Mouse (Mus musculus) forebrain, embryonic 14.5 days (tissue): ENCODE measurements around the gene Dnajc11. TPM values are rescaled to one million over a fixed set of nuclear protein-coding genes. Genes with fewer than 3 reads are reported as not detected.
A peak's percentile ranks its signal among the peaks of the same experiment; 100 is the strongest.

Source experiments
- ATAC-seq: fragments of 200-750 bp; cut with Nextera tagmentation; 2 replicates; pipeline ENCODE4 v1.8.0; 2017; ENCODE audit warnings: mild to moderate bottlenecking, moderate library complexity
- DNase-seq: peaks from one replicate; pipeline ENCODE4 v3.0.0-alpha.2; 2015; ENCODE audit warnings: low spot score
- H3K27ac ChIP-seq: fragments of 300-500 bp; sonication (generic); 2 replicates; pipeline ENCODE4 v1.5.1; 2014; ENCODE audit warnings: low read depth, mild to moderate bottlenecking, control low read depth, low read length, moderate library complexity
- H3K27me3 ChIP-seq: fragments of 300-500 bp; sonication (generic); replicated peaks from 2 replicates; pipeline ENCODE4 v1.6.1; 2014; ENCODE audit warnings: low read length, control low read depth, mixed read lengths; ENCODE audit not compliant: control insufficient read depth, insufficient read depth
- H3K36me3 ChIP-seq: fragments of 300-500 bp; sonication (generic); 2 replicates; pipeline ENCODE4 v1.6.1; 2014; ENCODE audit warnings: low read length, control low read depth; ENCODE audit not compliant: control insufficient read depth, insufficient read depth
- H3K4me1 ChIP-seq: fragments of 300-500 bp; sonication (generic); 2 replicates; pipeline ENCODE4 v1.6.1; 2014; ENCODE audit warnings: antibody characterized with exemption, low read length, control low read depth; ENCODE audit not compliant: control insufficient read depth, insufficient read depth
- H3K4me2 ChIP-seq: fragments of 300-500 bp; sonication (generic); 2 replicates; pipeline ENCODE4 v1.6.1; 2014; ENCODE audit warnings: mild to moderate bottlenecking, control low read depth, low read length
- H3K4me3 ChIP-seq: fragments of 300-500 bp; sonication (generic); 2 replicates; pipeline ENCODE4 v1.5.1; 2014; ENCODE audit warnings: low read depth, low read length, control low read depth
- H3K9ac ChIP-seq: fragments of 300-500 bp; sonication (generic); 2 replicates; pipeline ENCODE4 v1.6.1; 2014; ENCODE audit warnings: mild to moderate bottlenecking, low read length, control low read depth, moderate library complexity
- H3K9me3 ChIP-seq: fragments of 300-500 bp; sonication (generic); replicated peaks from 2 replicates; pipeline ENCODE4 v1.6.1; 2016; ENCODE audit warnings: low read length, control low read depth, mixed read lengths; ENCODE audit not compliant: control insufficient read depth
- WGBS: fragments of 180-500 bp; shearing (Covaris S2); extraction: QIAGEN DNeasy Blood & Tissue Kit; methylation state at CpG from one replicate; pipeline ENCODE4 v1.1.7; 2014; 5-methylcytosine and 5-hydroxymethylcytosine counted together
- polyA plus RNA-seq: library from polyadenylated mRNA; unstranded; fragments of >200 nt; fragmentation: Nextera tagmentation; extraction: Ambion mirVana; gene quantifications from 2 replicates; pipeline ENCODE4 v1.2.1, GENCODE M21; 2014

The Dnajc11 gene
- 67.9 and 78.9 TPM in 2 replicates for polyA plus RNA-seq

DNA sequence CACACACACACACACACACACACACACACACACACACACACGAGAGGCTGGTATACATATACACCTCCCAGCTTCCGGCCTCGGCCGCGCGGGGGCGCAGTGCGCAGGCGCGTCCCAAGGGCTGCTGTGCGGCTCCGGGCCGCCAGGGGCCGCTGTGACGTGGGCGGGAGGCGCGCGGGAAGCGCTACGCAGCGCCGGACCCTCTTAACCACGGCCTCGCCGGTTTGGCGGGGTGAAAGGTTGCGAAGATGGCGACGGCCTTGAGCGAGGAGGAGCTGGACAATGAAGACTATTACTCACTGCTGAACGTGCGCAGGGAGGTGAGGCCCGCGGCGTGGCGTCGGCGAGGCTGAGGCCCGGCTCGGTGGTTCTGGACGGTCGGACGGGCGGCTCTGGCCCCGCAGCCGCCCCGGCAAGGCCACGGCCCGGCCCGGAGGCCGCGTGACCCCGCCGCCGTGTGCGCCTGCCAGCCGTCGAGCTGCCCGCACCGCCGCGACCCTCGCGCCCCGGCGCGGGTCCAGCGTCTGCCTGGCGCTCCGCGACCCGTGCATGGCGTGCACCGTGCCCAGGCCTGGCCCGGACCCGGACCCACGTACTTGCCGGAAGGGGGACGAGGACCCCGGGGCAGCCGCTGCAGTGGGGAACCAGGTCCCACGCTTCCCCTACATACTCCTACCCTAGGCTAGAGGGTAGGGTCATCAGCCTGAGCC is at the start of gene Dnajc11:
Dnajc11 (plus strand) TSS at position 187 of the 710 bp plus-strand sequence.
- WGBS, result under 1% methylated on average over 64 of the region's 83 CpGs
- peak; percentile 93 for ATAC-seq
- 0 out of 2 replicates have a peak, but pooled peaks cover 2% of the 10 kb centered on the region for H3K36me3 ChIP-seq

DNA sequence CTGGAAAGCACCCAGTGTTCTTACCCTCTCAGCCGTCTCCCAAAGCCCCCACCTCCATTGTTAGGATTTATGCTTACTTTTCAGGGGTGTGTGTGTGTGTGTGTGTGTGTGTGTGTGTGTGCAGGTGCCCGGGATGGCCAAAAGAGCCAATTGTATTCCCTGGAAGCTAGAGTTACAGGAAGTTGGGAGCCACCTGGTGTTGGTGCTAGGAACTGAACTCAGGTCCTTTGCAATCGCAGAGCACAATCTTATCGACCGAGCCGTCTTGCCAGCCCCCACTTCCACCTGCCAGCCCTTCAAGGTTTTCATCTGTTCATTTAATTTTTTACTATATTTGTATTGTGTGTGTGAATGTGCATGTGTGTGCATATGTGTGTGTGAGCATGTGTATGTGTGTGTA is 40.2 kb upstream of the Dnajc11 start:
- Histone ChIP-seq H3K27me3 (no peaks in the 10 kb centered on the region), H3K9ac (no peak overlapping the region)
- WGBS, result 75% methylated on average over 6 of the region's 6 CpGs

More for the DNA sequence above, at the start of gene Dnajc11:
- no peaks in the 10 kb centered on the region for H3K9me3 ChIP-seq
- no peaks in the 10 kb centered on the region for H3K27me3 ChIP-seq
- peak within 1 kb of the TSS; percentile 98 for H3K4me2 ChIP-seq
- H3K9ac ChIP-seq, result peak within 1 kb of the TSS; percentile 93
- peak; percentile 93 for DNase-seq
- peaks cover 10% of the 10 kb centered on the region for H3K4me1 ChIP-seq
- H3K27ac ChIP-seq, result peak within 1 kb of the TSS; percentile 58; the same call in 1 of the 2 replicates
- H3K4me3 ChIP-seq, result peak within 1 kb of the TSS; percentile 99

DNA sequence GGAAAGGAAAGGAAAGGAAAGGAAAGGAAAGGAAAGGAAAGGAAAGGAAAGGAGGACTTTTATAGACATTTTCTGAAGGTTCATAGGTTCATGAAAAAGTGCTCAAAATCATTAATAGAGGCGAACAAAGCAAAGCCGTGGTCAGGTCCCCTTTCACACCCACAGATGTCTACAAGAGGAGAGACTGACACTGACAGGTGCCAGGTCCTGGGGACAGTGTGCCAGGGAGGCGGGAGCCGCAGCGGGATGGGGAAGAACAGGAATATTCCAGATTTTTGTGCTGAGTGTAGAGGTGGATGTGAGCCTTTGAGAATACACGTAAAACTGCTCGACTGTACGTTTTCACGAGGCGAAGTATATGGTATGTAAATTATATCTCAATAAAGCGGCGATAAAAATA is 38.6 kb upstream of the Dnajc11 start:
- Histone ChIP-seq H3K9ac (no peak overlapping the region), H3K27ac (no peak overlapping the region), H3K4me3 (no peak overlapping the region), H3K4me1 (no peaks in the 10 kb centered on the region), H3K27me3 (no peaks in the 10 kb centered on the region), H3K4me2 (no peak overlapping the region), H3K36me3 (no peaks in the 10 kb centered on the region), H3K9me3 (no peaks in the 10 kb centered on the region)
- 95% methylated on average over 12 of the region's 12 CpGs for WGBS
- no peak for DNase-seq
- ATAC-seq, result no peak

More for the DNA sequence above, 40.2 kb upstream of the Dnajc11 start:
- Histone ChIP-seq H3K4me3 (no peak overlapping the region), H3K36me3 (no peaks in the 10 kb centered on the region), H3K27ac (no peak overlapping the region), H3K9me3 (no peaks in the 10 kb centered on the region), H3K4me2 (no peak overlapping the region), H3K4me1 (no peaks in the 10 kb centered on the region)
- no peak for DNase-seq
- no peak for ATAC-seq

DNA sequence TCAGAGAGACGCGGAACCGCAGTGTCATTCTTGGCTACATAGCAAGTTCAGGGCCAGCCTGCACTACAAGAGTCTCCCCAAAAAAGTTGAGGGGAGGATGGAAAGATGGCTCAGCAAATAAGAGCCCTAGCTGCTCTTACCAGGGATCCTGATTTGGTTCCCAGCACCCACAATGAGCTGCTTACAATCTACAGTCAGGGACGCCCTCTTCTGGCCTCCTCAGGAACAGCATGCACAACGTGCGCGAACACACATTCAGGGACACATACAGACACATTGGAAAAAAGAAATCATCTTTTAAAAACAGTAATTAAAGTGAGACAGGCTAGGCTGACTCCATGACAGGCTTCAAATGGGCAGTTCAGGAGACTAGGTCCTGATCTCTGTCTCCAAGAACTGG is 37.9 kb upstream of the Dnajc11 start:
- H3K9me3 ChIP-seq, result no peaks in the 10 kb centered on the region
- ATAC-seq, result no peak
- no peaks in the 10 kb centered on the region for H3K27me3 ChIP-seq
- H3K36me3 ChIP-seq, result no peaks in the 10 kb centered on the region
- no peak overlapping the region for H3K4me2 ChIP-seq
- H3K9ac ChIP-seq, result no peak overlapping the region
- no peaks in the 10 kb centered on the region for H3K4me1 ChIP-seq
- no peak overlapping the region for H3K27ac ChIP-seq
- DNase-seq, result no peak
- no peak overlapping the region for H3K4me3 ChIP-seq
- 90% methylated on average over 7 of the region's 7 CpGs for WGBS

DNA sequence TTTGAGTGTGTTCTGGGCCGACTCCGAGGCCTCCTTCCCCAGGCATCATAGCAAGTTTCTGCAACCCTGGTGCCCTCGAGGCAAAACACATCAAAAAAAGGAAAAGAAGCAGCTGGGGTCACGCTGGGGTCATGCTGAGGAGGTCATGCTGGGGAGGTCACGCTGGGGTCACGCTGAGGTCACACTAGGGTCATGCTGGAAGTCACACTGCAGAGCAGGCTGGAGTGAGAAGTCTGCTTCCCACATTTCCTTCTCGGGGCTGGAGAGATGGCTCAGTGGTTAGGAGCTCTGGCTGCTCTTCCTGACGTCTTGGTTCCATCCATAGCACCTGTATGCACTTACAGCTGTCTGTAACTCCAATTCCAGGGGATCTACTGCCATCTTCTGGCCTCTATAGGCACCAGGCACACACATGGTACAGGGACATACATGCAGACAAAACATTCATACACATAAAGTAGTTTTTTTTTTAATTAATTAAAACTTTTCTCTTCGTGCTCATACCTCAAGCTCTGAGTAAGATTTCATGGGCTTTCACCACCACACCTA is 36.3 kb upstream of the Dnajc11 start:
- no peak for DNase-seq
- H3K27ac ChIP-seq, result no peak overlapping the region
- no peaks in the 10 kb centered on the region for H3K36me3 ChIP-seq
- H3K4me1 ChIP-seq, result no peaks in the 10 kb centered on the region
- 75% methylated on average over 9 of the region's 9 CpGs for WGBS
- H3K27me3 ChIP-seq, result no peaks in the 10 kb centered on the region
- ATAC-seq, result no peak
- no peak overlapping the region for H3K4me3 ChIP-seq
- no peak overlapping the region for H3K4me2 ChIP-seq
- H3K9me3 ChIP-seq, result no peaks in the 10 kb centered on the region
- H3K9ac ChIP-seq, result no peak overlapping the region

DNA sequence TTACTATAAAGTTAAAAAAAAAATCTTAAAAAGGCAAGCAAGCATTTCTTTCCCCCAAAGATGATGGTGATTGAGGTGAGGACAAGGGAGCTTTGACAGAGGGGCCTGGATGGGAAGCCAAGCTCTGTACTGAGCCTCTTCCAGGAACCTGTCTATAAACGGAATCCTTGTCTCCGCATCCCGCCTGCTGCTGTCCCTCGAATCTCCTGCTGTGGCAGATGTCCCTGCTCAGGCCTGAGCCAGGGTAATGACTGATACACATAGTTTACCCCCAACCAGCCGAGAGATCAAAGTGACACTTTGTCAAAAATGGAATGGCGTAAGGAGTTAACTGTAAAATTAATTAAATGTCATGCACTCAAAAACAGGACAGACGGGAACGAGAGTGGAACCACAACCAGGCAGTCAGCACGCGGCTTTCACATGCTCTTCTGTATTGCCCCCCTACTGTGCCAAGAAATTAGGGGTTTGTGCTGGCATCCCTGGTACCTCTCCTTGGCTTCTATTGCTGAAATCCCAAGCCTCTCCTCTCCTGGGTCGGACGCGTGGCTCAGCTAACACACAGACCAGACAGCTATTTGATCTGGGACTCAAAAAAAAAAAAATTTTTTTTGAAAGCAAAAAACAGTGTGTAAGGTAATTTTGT is 34.8 kb upstream of the Dnajc11 start:
- DNase-seq, result peak; percentile 36
- Histone ChIP-seq H3K4me2 (no peak overlapping the region), H3K36me3 (no peaks in the 10 kb centered on the region), H3K9me3 (no peaks in the 10 kb centered on the region), H3K4me1 (no peaks in the 10 kb centered on the region), H3K9ac (no peak overlapping the region), H3K4me3 (no peak overlapping the region), H3K27ac (no peak overlapping the region), H3K27me3 (no peaks in the 10 kb centered on the region)
- no peak for ATAC-seq
- WGBS, result 44% methylated on average over 13 of the region's 13 CpGs

DNA sequence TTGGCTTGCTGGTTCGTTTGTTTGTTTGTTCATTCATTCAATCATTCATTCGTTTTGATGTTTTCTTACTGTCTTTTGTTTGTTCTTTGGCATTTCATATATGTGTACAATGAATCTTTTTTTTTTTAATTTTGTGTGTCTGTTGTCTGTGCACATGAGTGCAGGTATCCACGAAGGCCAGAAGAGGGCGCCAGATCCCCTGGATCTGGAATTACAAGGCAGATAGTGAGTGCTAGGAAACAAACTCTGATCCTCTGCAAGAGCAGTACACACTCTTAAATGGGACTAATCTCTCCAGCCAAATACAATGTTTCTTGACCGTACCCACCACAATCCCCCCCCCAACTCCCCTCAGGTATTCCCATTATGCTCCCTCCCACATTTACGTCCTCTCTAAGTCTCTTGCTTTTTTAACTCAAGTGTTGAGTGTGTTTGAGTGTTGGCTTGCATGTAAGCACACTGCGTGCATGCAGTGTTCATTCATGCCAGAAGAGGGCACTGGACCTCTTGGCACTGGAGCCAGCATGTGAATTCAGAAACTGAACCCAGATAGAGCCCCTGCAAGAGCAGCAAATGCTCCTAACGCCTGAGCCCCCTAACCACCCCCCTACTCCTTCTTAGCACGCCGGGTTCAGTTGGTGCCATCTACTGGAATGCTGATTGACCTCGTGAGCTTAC is 33.6 kb upstream of the Dnajc11 start:
- no peaks in the 10 kb centered on the region for H3K27me3 ChIP-seq
- H3K27ac ChIP-seq, result no peak overlapping the region
- no peaks in the 10 kb centered on the region for H3K4me1 ChIP-seq
- H3K4me2 ChIP-seq, result no peak overlapping the region
- no peaks in the 10 kb centered on the region for H3K36me3 ChIP-seq
- DNase-seq, result no peak
- 69% methylated on average over 11 of the region's 11 CpGs for WGBS
- no peaks in the 10 kb centered on the region for H3K9me3 ChIP-seq
- no peak overlapping the region for H3K9ac ChIP-seq
- H3K4me3 ChIP-seq, result no peak overlapping the region
- no peak for ATAC-seq

DNA sequence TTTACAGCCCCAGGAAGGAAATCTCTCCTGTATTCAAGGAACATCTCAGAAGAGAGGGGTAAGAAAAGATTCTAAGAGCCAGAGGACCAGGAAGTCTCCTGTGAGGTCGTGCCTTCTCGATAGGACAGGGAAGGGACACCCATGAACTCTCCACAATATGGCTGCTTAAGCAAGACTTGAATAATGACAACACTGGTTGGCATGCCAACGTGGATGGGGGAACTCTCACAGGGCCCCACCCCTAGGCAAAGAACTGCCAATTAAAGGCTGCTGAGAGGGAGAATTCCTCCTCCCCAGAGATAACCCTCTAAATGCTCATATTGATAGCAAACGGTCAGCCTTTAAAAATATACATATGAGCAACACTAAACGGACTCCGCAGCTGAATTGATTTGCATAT is 32.8 kb upstream of the Dnajc11 start:
- no peak overlapping the region for H3K4me3 ChIP-seq
- no peak overlapping the region for H3K9ac ChIP-seq
- H3K9me3 ChIP-seq, result no peaks in the 10 kb centered on the region
- WGBS, result 79% methylated on average over 6 of the region's 6 CpGs
- no peak overlapping the region for H3K27ac ChIP-seq
- no peaks in the 10 kb centered on the region for H3K27me3 ChIP-seq
- no peak overlapping the region for H3K4me2 ChIP-seq
- ATAC-seq, result no peak
- no peak for DNase-seq
- no peaks in the 10 kb centered on the region for H3K4me1 ChIP-seq
- no peaks in the 10 kb centered on the region for H3K36me3 ChIP-seq
